Mouse (Mus musculus) adrenal gland (tissue): Measurements from ENCODE around the gene Plk3.

Experiments
- intact Hi-C: fragments of 180-260 bp; cut with DNase I; formaldehyde crosslinking; loops from one replicate; pipeline ENCODE4 v1.15.1; 2025

Plk3 gene

GRCm38 (mm10) chr4:117120445-117121414 lies 13.0 kb downstream of the Plk3 start:
- intact Hi-C loops = loop anchor here (5.0 kb wide), 1 partner anchor 118 kb away; no protein-coding TSS in a partner anchor

DNA sequence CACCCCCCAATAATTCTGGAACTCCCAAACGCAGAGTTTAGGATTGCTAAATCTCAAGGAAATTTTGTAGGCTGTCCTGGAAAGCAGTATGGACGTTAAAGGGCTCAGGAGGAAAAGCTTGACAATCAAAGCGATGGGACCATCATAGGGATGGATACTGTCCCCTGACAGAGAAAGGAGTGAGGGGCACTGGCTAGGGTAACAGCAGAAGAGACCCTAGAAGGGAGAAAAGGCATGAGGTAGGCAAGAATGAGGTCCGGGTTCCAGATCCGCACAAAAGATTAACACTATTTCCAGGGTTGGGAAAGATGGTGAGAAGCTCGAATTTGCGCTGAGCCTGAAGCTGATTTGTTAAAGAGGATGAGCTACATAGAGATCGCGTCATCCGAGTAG lies 13.7 kb downstream of the Plk3 start:
- intact Hi-C loops = loop anchor here (5.0 kb wide), 1 partner anchor 118 kb away; no protein-coding TSS in a partner anchor

DNA sequence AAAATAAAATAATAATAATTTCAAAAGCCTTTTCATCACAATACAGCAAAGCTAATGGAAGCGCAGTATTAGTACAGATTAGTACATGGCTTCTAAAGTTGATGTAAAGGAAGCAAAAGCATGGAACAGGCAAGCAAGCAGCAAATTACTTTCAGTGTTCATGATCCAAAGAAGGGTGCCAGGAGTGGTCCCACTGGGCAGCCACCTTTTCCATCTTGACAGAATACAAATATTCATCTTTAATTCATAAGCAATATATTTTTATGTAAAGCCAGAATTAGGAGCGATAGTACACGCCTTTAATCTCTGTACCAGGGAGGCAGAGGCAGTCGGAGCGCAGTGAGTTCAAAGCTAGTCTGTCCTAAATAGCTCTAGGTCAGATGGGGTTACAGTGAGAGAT lies 14.1 kb downstream of the Plk3 start:
- intact Hi-C loops = loop anchor here (5.0 kb wide), 1 partner anchor 117 kb away; no protein-coding TSS in a partner anchor

DNA sequence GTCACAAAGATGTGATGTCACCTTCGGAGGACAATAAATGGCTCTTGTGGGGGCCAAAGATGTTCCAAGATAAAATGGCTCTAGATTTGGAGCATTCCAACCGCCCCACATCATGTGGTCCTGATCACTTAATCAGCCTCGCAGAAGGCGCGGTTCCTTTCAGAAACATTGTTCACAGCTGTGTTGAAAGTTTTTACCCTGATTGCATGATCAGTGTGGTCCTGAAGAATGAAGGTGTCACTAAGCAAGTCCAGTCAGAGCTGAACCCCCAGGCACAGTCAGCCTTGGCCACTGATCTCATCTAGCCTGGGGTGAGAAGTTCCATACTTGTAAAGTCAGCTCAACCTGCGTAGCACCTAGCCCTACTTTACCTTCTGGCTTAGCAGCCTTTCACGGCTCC lies 15.8 kb downstream of the Plk3 start:
- intact Hi-C loops = no loop called here

GRCm38 (mm10) chr4:117115592-117115991 lies 18.2 kb downstream of the Plk3 start:
- intact Hi-C loops = no loop called here

GRCm38 (mm10) chr4:117113237-117113636 lies 20.5 kb downstream of the Plk3 start:
- intact Hi-C loops = no loop called here

- intact Hi-C loops = no loop called here
Measured at GRCm38 (mm10) chr4:117110985-117111384, 22.8 kb downstream of the Plk3 start.

- intact Hi-C loops = no loop called here
Measured at GRCm38 (mm10) chr4:117110249-117110648, 23.5 kb downstream of the Plk3 start.

DNA sequence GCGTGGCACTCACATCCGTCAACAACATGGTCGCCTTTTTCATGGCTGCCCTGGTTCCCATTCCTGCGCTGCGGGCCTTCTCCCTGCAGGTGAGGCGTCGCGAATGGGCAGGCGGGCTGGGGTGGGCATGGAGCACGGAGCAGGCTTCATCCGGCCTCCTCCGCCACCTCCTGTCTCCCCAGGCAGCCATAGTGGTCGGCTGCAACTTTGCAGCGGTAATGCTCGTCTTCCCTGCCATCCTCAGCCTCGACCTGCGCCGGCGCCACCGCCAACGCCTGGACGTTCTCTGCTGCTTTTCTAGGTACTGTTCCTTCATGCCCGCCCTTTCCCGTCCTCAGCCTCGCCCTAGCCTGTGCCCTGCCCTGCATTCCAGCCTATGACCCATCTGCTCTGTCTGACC lies 24.4 kb downstream of the Plk3 start:
- intact Hi-C loops = no loop called here

- intact Hi-C loops = no loop called here
Measured at GRCm38 (mm10) chr4:117108524-117108849, 25.3 kb downstream of the Plk3 start.

DNA sequence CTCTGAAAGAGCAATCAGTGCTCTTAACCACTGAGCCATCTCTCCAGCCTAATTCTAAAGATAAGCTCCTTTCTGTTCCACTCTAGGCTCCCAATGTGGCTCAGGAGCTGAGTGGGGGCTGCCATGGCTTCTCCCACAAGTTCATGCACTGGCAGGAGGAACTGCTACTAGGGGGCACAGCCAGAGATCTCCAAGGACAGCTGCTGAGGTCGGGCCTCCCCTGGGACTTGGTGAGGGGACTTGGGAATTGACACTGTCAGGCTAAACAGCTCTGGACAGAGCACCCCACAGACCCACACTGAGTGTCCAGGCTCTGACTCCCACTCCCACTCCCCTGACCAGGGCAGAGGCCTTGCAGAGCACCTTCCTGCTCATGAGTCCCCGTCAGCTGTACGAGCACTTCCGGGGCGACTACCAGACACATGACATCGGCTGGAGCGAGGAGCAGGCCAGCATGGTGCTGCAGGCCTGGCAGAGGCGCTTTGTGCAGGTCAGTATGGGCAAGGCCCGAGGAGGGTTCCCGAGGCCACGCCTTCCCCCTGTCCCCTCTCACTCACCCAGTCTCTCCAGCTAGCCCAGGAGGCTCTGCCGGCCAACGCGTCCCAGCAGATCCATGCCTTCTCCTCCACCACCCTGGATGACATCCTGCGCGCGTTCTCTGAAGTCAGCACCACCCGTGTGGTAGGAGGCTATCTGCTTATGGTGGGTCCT lies 25.8 kb downstream of the Plk3 start:
- intact Hi-C loops = no loop called here

- intact Hi-C loops = no loop called here
Measured at GRCm38 (mm10) chr4:117105127-117105526, 28.6 kb downstream of the Plk3 start.

DNA sequence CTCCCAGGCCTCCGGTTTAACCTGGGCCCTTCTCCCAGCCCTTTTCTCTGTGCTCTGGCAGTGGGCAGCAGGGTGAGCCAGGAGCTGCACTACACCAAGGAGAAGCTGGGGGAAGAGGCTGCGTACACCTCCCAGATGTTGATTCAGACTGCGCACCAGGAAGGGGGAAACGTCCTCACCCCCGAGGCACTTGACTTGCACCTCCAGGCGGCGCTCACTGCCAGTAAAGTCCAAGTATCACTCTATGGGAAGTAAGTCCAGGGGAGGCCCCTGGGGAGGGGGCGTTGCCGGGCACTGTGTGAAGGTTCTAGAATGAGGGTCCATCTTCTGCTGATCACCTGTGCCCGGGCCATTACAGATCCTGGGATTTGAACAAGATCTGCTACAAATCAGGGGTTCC lies 29.1 kb downstream of the Plk3 start:
- intact Hi-C loops = loop anchor here (5.0 kb wide), 1 partner anchor 38 kb away; no protein-coding TSS in a partner anchor

DNA sequence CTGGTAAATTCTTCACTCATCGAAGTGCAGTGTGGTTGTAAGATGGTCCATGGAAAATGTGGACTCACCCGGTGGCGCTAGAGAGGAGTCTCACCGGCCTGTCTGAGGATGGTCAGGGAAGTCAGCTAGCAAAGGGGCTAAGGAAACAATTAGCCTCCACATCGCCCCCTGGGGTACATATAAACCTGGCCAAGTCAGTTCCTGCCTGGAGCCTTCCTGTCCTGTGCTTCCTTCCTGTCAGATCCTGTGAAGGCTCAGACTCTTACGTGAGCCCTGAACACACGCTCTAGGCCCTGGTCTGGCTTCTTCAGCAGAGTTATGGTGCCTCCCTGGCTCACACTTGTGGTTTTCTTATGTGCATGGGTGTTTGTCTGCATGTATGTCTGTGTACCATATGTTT lies 32.5 kb downstream of the Plk3 start:
- intact Hi-C loops = loop anchor here (5.0 kb wide), 1 partner anchor 41 kb away; no protein-coding TSS in a partner anchor

GRCm38 (mm10) chr4:117100036-117100435 lies 33.7 kb downstream of the Plk3 start:
- intact Hi-C loops = loop anchor here (5.0 kb wide), 1 partner anchor 42 kb away; no protein-coding TSS in a partner anchor

- intact Hi-C loops = no loop called here
Measured at GRCm38 (mm10) chr4:117098764-117099036, 35.1 kb downstream of the Plk3 start.

- intact Hi-C loops = no loop called here
Measured at GRCm38 (mm10) chr4:117097969-117098763, 35.6 kb downstream of the Plk3 start.

DNA sequence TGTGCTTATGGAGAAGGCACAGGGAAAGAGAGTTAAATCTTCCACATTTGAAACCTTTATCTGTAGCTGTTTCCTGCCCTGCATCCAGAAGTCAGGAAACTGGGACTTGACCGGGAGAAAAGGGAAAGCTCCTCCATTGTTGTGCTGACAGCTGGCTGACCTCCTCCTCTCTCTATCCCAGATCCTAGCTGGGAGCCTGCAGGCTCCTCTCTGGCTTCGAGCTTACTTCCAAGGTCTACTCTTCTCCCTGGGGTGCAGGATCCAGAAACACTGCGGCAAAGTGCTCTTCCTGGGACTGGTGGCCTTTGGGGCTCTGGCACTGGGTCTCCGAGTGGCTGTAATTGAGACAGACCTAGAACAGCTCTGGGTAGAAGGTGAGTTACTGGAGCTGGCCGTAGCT lies 37.1 kb downstream of the Plk3 start:
- intact Hi-C loops = no loop called here

DNA sequence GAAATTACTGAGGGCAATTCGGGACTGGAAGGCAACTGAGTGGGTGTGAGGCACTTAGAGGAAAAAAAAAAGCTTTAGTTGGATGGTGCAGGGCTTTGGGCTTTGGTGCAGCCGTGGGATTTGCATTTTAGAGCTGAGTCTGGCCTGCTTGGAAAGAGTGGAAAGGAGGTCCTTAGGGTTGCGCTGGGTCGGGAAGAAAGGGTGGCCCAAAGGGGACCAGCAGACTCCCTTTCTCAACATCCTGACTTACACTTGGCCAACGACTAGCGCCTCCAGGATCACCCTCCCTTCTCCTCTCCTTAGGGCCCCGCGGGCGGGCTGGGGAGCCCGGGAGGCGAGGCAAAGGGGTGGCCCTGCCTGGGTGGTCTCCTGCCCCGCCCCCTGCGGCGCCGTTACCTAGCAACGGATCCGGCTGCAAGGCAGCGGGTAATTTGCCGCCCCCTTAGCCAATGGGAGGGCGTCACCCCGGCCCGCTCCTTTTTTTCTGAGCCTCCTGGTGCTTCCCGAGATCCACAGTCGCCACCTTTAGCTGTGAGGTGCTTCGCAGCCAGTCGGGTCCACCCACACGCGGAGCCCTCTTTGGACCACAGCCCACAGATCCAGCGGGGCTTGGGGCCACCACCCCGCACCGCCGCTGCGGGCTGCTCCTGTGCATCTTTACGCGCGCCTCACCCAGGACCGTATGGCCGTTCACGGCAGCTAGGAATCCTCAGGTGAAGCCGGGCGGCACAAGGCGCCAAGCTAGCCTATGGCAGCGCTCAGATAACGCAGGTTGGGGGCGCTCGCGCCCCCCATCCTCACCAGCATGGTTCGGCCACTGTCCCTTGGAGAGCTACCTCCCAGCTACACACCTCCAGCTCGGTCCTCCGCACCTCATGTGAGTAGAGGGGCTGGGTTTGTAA lies 38.0 kb downstream of the Plk3 start, which contains the start of gene Ptch2:
Ptch2 (plus strand) TSS at position 525 of the 902 bp plus-strand sequence.
- intact Hi-C loops = no loop called here

- intact Hi-C loops = no loop called here
Measured at GRCm38 (mm10) chr4:117094626-117095361, 39.0 kb downstream of the Plk3 start.
